Mouse (Mus musculus) brain, embryonic 18.5 days (tissue): Measurements from ENCODE around the gene Ankmy2.

ENCODE experiments used
- DNase-seq: peaks from one replicate; pipeline ENCODE4 v3.0.0-alpha.2; 2012; ENCODE audit warnings: low read depth, low spot score

The Ankmy2 gene

GRCm38 (mm10) chr12:36156637-36157303, at the start of gene Ankmy2:
Ankmy2 (plus strand) TSS chr12:36157114.
- DNase-seq = peak; percentile 95

GRCm38 (mm10) chr12:36108442-36108841, 48.5 kb upstream of the Ankmy2 start:
- DNase-seq = no peak

- no peak for DNase-seq
Measured at GRCm38 (mm10) chr12:36110457-36110856, 46.5 kb upstream of the Ankmy2 start.

- DNase-seq = no peak
Measured at GRCm38 (mm10) chr12:36111110-36111509, 45.8 kb upstream of the Ankmy2 start.

- DNase-seq = no peak
Measured at GRCm38 (mm10) chr12:36112081-36112480, 44.8 kb upstream of the Ankmy2 start.

GRCm38 (mm10) chr12:36117161-36117560, 39.8 kb upstream of the Ankmy2 start:
- no peak for DNase-seq

- DNase-seq = no peak
Measured at GRCm38 (mm10) chr12:36119244-36119643, 37.7 kb upstream of the Ankmy2 start.

GRCm38 (mm10) chr12:36126049-36126448, 30.9 kb upstream of the Ankmy2 start:
- no peak for DNase-seq

GRCm38 (mm10) chr12:36129826-36130225, 27.1 kb upstream of the Ankmy2 start:
- DNase-seq = no peak

GRCm38 (mm10) chr12:36132254-36132653, 24.7 kb upstream of the Ankmy2 start:
- no peak for DNase-seq

GRCm38 (mm10) chr12:36132668-36133067, 24.2 kb upstream of the Ankmy2 start:
- no peak for DNase-seq

GRCm38 (mm10) chr12:36133547-36133946, 23.4 kb upstream of the Ankmy2 start:
- DNase-seq = no peak

- DNase-seq = no peak
Measured at GRCm38 (mm10) chr12:36134111-36134510, 22.8 kb upstream of the Ankmy2 start.

GRCm38 (mm10) chr12:36135409-36135808, 21.5 kb upstream of the Ankmy2 start:
- DNase-seq = no peak

- no peak for DNase-seq
Measured at GRCm38 (mm10) chr12:36136285-36136684, 20.6 kb upstream of the Ankmy2 start.

GRCm38 (mm10) chr12:36137192-36137591, 19.7 kb upstream of the Ankmy2 start:
- no peak for DNase-seq

- DNase-seq = no peak
Measured at GRCm38 (mm10) chr12:36140401-36140800, 16.5 kb upstream of the Ankmy2 start.

GRCm38 (mm10) chr12:36146230-36147011, 10.5 kb upstream of the Ankmy2 start:
- DNase-seq = no peak

GRCm38 (mm10) chr12:36150265-36150664, 6.6 kb upstream of the Ankmy2 start:
- no peak for DNase-seq

- DNase-seq = no peak
Measured at GRCm38 (mm10) chr12:36150737-36151136, 6.2 kb upstream of the Ankmy2 start.

GRCm38 (mm10) chr12:36155141-36155641, 1.7 kb upstream of the Ankmy2 start:
- no peak for DNase-seq

- DNase-seq = no peak
Measured at GRCm38 (mm10) chr12:36156101-36156636, 745 bp upstream of the Ankmy2 start.

GRCm38 (mm10) chr12:36157304-36157637, 357 bp downstream of the Ankmy2 start:
- DNase-seq = no peak
